19 mouse cellular contexts compared by ENCODE assay signal in the genomic region with DNA sequence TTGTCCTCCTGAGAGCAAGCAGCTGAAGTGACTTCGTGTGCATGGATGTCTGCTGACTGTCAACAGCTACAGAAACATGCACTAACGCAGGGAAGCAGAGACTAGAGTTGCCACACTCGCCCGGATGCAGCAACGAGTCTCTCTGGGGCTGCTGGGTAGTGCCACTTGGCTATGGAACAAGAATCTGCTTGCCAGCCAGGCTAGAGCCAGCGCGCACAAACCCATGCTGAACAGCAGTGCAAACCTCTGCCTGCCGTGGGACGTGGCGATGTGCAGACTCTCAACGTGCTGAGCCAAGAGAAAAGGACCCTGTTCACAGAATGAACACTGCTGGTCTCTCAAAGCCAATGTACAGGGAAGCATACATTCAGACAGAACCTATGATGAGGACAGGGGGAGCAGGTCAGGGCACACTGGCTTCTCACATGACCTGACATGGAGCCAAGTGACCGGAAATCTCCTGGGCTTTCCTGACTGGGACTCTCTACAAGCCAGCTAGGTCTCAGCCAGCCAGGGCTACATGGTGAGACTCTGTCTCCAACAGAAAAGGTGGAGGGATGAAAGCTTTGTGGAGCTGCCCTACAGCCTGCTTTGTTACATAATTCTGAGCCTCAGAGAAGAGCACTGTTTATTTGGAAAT. TPM values are rescaled to one million over a fixed set of nuclear protein-coding genes. Genes with fewer than 3 reads are reported as not detected.
DNase-seq lines count a peak whose midpoint lies in the region; ATAC-seq lines count a peak whose summit lies in the region.
"Had no signal": no experiment of that assay in that cellular context is flagged by ENCODE, and none has a peak within 500 bp of the region (broad histone marks: within the 10 kb centered on the region; RNA-seq: fewer than 3 reads in every experiment).

No protein-coding gene starts in this region.

- 93% methylated on average over 12 of the region's 12 CpGs for WGBS in forebrain, embryonic 12.5 days

- no peak overlapping the region for H3K4me3 ChIP-seq in forebrain, embryonic 12.5 days (replicated peaks)
- H3K4me3 ChIP-seq: embryonic facial prominence, embryonic 12.5 days; heart, embryonic 10.5 days; heart, embryonic 15.5 days; hindbrain, embryonic 13.5 days had no signal

- no peaks in the 10 kb centered on the region for H3K27me3 ChIP-seq in forebrain, embryonic 12.5 days
- H3K27me3 ChIP-seq: embryonic facial prominence, embryonic 12.5 days; heart, embryonic 15.5 days; hindbrain, embryonic 13.5 days had no signal

- H3K4me1 ChIP-seq in forebrain, embryonic 12.5 days: no peaks in the 10 kb centered on the region
- H3K4me1 ChIP-seq: embryonic facial prominence, embryonic 12.5 days; hindbrain, embryonic 13.5 days had no signal

- H3K36me3 ChIP-seq in forebrain, embryonic 12.5 days (replicated peaks): peaks cover 37% of the 10 kb centered on the region

- no peak overlapping the region for H3K27ac ChIP-seq in forebrain, embryonic 12.5 days
- H3K27ac ChIP-seq: embryonic facial prominence, embryonic 12.5 days; heart, embryonic 10.5 days; heart, embryonic 15.5 days; hindbrain, embryonic 13.5 days; hindbrain, postnatal 0 days had no signal

- peak; percentile 55 for ATAC-seq in frontal cortex, adult (ENCODE audit: low TSS enrichment)
- ATAC-seq in forebrain, embryonic 12.5 days (ENCODE audit: low FRiP score): no peak
- ATAC-seq: forebrain, embryonic 16.5 days; hindbrain, postnatal 0 days had no signal

- H3K9ac ChIP-seq in forebrain, embryonic 12.5 days: no peak overlapping the region
- H3K9ac ChIP-seq: embryonic facial prominence, embryonic 12.5 days; heart, embryonic 15.5 days; hindbrain, embryonic 13.5 days had no signal

- DNase-seq in frontal cortex, postnatal 10 days (ENCODE audit: low spot score in 2 of 2): no peak
- DNase-seq in heart, postnatal 10 days: peak; percentile 34 to 44
- DNase-seq in heart, postnatal 25 days (ENCODE audit: low spot score): no peak
- DNase-seq in MN1 (ENCODE audit: low spot score) (peak; percentile 70), adipocyte (ENCODE audit: low spot score) (peak; percentile 24)
- DNase-seq in gastrocnemius, postnatal 10 days: no peak
- DNase-seq: cerebellum, adult 11 months; cerebellum, adult 8-10 months; cerebellum, postnatal 14 days; kidney, adult 11 months; kidney, adult 9 months had no signal

- H3K4me2 ChIP-seq in forebrain, embryonic 12.5 days: no peak overlapping the region
- H3K4me2 ChIP-seq: embryonic facial prominence, embryonic 12.5 days; heart, embryonic 15.5 days; hindbrain, embryonic 13.5 days had no signal

- intact Hi-C loops in heart, postnatal 10 days (cut with DNase I): loop anchor here (10.0 kb wide), 1 partner anchor 97 kb away; no protein-coding TSS in a partner anchor
- intact Hi-C loops in heart, postnatal 25 days (cut with DNase I): no loop called here

- no peaks in the 10 kb centered on the region for H3K9me3 ChIP-seq in forebrain, embryonic 12.5 days
- H3K9me3 ChIP-seq: embryonic facial prominence, embryonic 12.5 days; heart, embryonic 10.5 days; heart, embryonic 15.5 days; hindbrain, embryonic 13.5 days had no signal

RNA-seq across cellular contexts. Expression of a gene that starts 17.3 kb away (rescaled TPM):
- 10 to 100 TPM; 14.4 to 16.0 TPM for total RNA-seq in heart, postnatal 10 days (2021)
- total RNA-seq in heart, postnatal 25 days (2021): 10 to 100 TPM; 13.4 to 14.1 TPM
- total RNA-seq in gastrocnemius, postnatal 10 days (2021): 10 to 100 TPM; 10.7 to 13.3 TPM
- 53.1 and 53.9 TPM in 2 replicates for polyA plus RNA-seq in forebrain, embryonic 12.5 days (2016; fragmentation: Nextera tagmentation; extraction: Ambion mirVana)

Comparison
In these comparisons a context has a peak if more than half of its experiments do, and no peak if none do; other contexts are left out.
1. DNase-seq: peak in heart, postnatal 10 days (2 of 2), MN1 (single experiment) and adipocyte (single experiment); none in frontal cortex, postnatal 10 days (0 of 2), heart, postnatal 25 days (single experiment) and gastrocnemius, postnatal 10 days (single experiment).